Mouse (Mus musculus): Measurements from ENCODE around the gene Olfr60.

The Olfr60 gene

DNA sequence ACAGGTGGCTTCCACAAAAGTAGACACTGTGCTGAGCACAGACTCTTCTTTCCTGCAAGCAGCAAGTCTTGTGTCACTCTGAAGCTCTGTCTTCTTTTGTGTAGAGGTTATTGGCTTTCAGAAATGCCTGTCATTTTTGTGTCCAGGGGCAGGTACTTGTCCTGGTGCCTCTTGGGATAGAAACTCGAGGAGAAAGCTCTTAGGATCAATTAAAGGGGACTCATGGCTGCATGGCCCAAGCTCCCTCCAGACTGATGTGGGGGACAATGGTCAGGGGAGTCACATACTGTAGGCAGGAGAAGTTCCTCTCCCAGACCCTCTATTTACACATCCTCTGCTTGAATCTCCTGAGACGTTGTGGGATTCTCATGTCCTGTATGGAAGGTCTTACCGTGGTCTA lies at the start of gene Olfr60:
Gene Olfr60 (minus strand): TSS at position 101 of the 400 bp plus-strand sequence.
- DNase-seq (ENCODE audit: low read depth, low spot score), result no peak

DNA sequence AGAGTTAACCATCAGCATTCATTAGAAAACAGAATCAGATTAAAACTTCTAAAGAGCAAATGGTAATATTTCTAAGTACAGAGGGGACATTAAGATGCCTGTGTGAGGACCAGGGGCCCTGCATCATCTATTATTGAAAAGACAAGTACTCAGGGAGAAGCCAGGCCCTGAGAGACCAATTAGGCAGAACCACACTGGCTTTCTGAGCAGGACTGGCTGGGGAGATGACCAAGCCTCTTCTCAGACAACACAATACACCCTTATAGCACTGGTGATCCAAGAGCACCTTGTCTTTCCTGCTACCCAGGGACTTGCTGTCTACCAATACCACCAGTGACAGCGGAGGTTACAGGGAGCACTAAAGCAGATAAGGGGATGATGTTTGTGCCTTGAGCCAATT lies 41.3 kb upstream of the Olfr60 start, which contains the start of gene Olfr531:
Gene Olfr531 (minus strand): TSS at position 101 of the 400 bp plus-strand sequence.
- DNase-seq (ENCODE audit: low read depth, low spot score), result no peak

DNA sequence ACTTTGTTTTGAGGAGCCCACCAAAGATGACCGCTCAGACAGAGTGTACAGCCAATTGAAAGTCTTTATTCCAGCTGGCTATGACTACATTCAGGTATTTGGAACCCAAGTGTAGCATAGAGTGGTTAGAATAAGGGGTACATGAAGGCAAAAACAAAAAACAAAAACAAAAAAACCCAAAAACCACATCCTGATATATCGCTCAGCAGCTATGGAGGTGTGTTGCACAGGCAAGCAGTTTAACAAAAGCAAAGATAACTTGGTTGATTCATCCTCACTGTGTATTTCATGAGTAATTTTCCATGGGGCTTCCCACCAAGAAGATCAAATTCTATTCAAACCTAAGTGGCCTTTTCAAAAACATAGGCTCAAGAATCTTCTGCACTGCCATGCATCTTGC lies 15.4 kb upstream of the Olfr60 start:
- DNase-seq (ENCODE audit: low read depth, low spot score), result peak; percentile 14

DNA sequence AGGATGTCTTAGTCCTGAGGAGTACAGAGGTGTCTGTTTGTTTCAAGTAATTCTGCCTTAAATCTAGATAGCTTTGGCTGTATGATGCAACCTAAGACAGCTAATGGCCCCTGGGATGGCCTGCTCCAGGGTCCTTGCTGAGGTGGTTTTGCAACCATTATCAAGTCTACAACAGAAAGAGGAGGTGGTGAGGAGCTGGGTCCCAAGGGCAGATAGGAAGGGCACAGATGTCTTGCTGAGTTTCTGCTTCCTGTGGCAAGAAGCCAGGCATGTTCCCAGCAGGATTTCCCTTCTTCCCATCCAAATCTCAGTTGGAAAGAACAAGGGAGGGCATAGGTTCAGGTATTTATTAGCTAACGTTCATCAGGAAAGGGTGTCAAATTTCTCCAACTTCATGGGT lies 14.8 kb upstream of the Olfr60 start, which contains the start of gene Olfr530:
Gene Olfr530 (minus strand): TSS at position 101 of the 400 bp plus-strand sequence.
- no peak for DNase-seq (ENCODE audit: low read depth, low spot score)

DNA sequence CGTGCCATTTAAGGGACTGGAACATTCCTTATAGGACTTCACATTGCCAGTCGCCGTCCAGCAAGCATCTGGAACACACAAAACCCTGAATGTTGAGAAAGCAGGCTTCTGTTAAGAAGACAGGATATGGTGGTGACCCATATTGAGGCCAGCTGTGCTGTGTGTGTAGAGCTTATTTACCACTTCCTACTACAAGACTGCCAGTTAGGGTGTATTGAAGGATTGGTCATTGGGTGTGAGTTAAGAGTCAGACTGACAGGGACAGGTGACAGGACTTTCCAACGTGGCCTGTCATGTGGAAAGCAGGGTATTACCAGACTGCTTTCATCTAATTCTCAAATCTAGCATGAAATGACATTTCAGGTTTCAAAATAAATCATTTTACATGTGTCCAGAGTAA lies 12.8 kb upstream of the Olfr60 start:
- DNase-seq (ENCODE audit: low read depth, low spot score), result peak; percentile 38

GRCm38 (mm10) chr7:140333717-140334116 lies 27.8 kb downstream of the Olfr60 start, which contains the start of gene Olfr527:
Gene Olfr527 (plus strand): TSS chr7:140334017.
- no peak for DNase-seq (ENCODE audit: low read depth, low spot score)

DNA sequence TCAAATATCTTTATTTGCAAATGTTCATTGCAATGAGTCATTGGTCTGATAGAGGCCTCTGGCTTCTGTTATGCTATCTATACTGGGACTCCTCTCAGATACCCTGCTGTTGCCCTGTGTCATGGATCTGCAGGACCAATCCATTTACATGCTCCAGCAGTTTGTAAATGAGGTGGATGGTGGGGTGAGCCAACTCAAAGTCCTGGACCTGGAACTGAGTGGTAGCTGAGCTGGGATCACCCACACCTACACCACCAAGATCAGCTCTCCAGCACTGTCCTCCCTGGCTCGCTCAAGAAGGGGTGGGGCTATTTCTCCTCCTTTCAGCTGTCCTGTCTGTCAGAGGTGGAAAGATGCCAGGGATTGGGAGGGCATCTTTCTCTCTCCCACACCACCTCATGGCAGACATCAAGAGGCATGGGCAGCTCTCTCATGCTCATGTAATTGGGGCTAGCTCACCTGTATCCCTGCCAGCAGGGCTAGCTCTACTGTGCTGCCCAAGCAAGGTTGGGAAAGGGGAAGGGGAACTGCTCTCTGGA lies 31.6 kb downstream of the Olfr60 start:
- DNase-seq (ENCODE audit: low read depth, low spot score), result no peak

GRCm38 (mm10) chr7:140321135-140321534 lies 40.3 kb downstream of the Olfr60 start:
- peak; percentile 61 for DNase-seq (ENCODE audit: low read depth, low spot score)

GRCm38 (mm10) chr7:140320558-140320957 lies 40.9 kb downstream of the Olfr60 start, which contains the start of gene Olfr525:
Gene Olfr525 (plus strand): TSS chr7:140320858.
- peak; percentile 12 for DNase-seq (ENCODE audit: low read depth, low spot score)

DNA sequence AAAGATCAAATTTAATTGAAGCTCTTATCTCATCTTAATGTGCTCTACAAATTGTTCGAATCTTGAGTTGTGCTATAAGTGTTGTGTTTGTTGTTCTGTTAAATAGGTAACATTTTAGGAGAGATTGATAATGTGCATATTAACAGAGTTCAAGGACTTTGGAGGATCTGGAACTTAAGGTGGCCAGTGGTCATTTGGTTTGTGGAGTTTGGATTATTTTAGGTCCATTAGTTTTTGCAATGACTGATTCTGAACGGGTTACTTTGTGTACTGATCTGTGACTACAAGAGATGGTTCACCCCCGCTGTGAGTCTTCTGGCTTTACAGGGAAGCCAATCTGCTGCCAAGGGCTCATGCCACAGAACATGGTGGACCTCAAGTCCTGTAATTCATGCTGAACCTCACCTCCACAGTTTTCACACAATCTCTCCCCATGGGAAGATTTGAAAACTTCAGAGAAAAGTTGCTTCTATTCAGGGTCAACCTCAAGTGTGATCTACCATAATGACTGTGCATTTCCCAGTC lies 41.5 kb downstream of the Olfr60 start:
- no peak for DNase-seq (ENCODE audit: low read depth, low spot score)

- DNase-seq (ENCODE audit: low read depth, low spot score), result no peak
Observed at GRCm38 (mm10) chr7:140299416-140299815, 62.1 kb downstream of the Olfr60 start.

GRCm38 (mm10) chr7:140296876-140297275 lies 64.6 kb downstream of the Olfr60 start:
- no peak for DNase-seq (ENCODE audit: low read depth, low spot score)

GRCm38 (mm10) chr7:140295746-140296145 lies 65.7 kb downstream of the Olfr60 start:
- DNase-seq (ENCODE audit: low read depth, low spot score), result no peak

Measured in CD4-positive, CD25-positive, alpha-beta regulatory T cell, adult 2 months (primary cell).